Mouse (Mus musculus) adrenal gland, adult 18-20 months (tissue): ENCODE data around the gene B4galt5. TPM values are rescaled to one million over a fixed set of nuclear protein-coding genes. Genes with fewer than 3 reads are reported as not detected.
"Not testable (repeated sequence)": the region's sequence is repeated elsewhere in the genome, so short reads cannot be mapped to it uniquely, and the experiment has no call there.

Source experiments
- DNase-seq, 2 experiments: peaks; one replicate each; pipeline ENCODE4 v3.0.0; 2021 to 2022; ENCODE audit warnings: low spot score in 2 of 2
- long read RNA-seq, 2 experiments: library from polyadenylated mRNA; stranded (forward); transcript quantifications; one replicate each; pipeline ENCODE4 v2.0.0; 2021
- total RNA-seq, 2 experiments: library from RNA; stranded (reverse); gene quantifications; 1 replicate in 1 of 2; 2 replicates in 1 of 2; pipeline ENCODE4 v1.2.3; 2021

The B4galt5 gene
- total RNA-seq: 100 to 1,000 TPM in 1 of 2 experiments, 10 to 100 TPM in 1; 74.7 to 123 TPM
- long read RNA-seq, experiment 1, full-length matches to known transcripts: 13 of 36 reads
- long read RNA-seq, experiment 1, partial matches to known transcripts: 6 of 36 reads
- long read RNA-seq, experiment 1, other reads (novel, unspliced or antisense): 17 of 36 reads
- long read RNA-seq, experiment 2, full-length matches to known transcripts: 6 of 37 reads
- long read RNA-seq, experiment 2, partial matches to known transcripts: 6 of 37 reads
- long read RNA-seq, experiment 2, other reads (novel, unspliced or antisense): 25 of 37 reads

DNA sequence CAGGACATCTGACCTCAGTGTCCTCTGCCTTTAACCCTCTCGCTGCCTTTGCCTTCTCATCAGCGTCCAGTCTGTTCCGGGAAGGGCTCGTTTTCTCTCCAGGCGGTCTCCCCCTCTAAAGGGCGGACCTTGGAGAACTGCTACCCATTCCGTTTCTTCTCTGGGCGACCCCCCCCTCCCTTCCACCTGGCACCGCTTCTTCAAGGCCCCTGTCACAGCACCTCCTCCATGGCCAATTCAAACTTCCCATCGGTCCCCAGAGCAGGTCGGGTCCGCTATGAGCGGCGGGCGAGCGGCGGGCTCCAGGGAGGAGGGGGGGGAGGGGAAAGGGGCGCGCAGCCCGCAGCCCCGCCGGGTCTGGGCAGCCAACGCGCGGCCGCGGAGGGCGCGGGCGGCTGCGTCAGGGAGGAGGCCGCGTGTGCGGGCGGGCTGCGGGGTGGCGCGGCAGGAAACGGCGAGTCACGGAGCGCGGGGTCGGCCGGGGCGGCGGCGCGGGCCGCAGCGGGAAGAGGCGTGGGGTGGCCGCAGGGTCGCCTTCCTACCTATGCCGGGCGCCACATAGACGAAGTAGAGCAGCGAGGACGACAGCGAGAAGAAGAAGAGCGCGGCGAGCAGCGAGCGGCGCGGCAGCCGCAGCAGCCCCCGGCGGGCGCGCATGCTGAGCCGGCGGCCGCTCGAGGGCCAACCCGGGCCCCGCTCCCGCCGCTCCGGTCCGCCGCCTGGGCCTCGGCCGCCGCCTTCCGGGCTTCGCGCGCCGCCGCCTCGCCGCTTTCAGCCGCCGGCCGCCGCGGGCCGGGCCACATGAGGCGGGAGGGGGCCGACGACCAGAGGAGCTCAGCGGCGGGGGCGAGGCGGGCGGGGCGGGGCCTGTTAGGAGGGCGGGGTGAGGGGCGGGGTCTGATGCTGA, at the start of gene B4galt5:
TSS of gene B4galt5 (minus strand) at position 808 of the 907 bp plus-strand sequence.
- peak in 1 of 2 experiments; percentile 46 for DNase-seq

GRCm38 (mm10) chr2:167396420-167396819, 47.4 kb upstream of the B4galt5 start:
- DNase-seq: not testable (repeated sequence)

- DNase-seq: no peak
These were observed 45.4 kb upstream of the B4galt5 start for GRCm38 (mm10) chr2:167394426-167394825.

DNA sequence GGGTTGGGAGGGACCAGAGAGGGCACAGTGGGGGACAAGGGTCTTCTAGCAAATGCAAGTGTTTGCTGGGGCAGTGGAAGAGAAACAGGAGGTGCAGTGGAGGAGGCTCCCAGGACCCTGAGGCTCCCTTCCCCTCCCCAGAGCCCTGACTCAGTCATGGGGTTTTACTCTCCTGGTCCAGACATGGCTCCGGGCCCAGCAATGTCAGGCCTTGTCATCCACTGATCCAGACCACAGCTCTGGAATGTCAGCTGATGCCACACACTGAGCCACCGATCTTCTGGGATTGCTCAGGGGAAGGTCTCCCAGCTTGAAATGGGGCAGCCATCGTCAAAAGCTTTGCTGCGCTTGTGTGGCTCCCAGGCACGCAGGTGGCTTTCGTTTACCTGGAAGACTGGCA, 38.0 kb upstream of the B4galt5 start:
- DNase-seq: no peak

GRCm38 (mm10) chr2:167386456-167386855, 37.5 kb upstream of the B4galt5 start:
- DNase-seq: no peak

- DNase-seq: peak; percentile 81 to 89
These were observed 34.7 kb upstream of the B4galt5 start for GRCm38 (mm10) chr2:167383666-167384083.

DNA sequence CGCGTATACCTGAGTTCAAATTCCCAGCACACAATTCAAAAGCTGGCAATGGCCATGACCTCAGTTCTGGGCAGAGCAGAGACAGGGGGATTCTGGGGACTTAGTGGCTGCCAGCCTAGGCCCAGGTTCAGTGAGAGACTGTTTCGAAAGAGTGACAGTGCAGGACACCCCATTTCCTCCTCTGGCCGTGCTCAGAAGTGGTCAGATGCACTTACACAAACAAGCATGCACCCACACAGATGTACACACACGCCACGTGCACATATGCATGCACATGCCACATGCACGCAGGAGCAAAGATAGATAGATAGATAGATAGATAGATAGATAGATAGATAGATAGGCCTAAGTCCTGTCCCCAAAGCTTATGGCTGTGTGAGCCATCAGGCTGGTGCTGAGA, 33.4 kb upstream of the B4galt5 start:
- DNase-seq: no peak

- no peak for DNase-seq
These were observed 32.6 kb upstream of the B4galt5 start for GRCm38 (mm10) chr2:167381596-167381995.

GRCm38 (mm10) chr2:167380615-167381285, 31.8 kb upstream of the B4galt5 start:
- no peak for DNase-seq

DNA sequence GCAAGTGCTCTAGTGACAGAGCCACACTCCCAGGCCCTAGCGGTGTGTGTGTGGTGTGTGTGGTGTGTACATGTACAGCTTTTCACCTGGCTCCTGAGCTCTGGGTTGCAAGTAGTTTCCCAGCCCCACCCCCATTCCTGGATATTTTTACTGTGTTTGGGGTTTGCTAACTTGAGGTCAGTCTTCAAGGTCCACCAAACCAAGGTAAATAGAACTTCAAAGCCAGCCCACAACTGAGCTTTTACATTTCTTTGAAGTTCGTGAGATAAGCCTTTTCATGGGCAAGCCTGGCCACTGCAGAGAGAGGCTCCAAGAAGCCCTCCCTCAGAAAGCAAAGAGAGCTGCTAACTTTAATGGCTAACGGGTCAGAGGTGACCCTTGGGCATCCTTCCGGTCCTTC, 30.0 kb upstream of the B4galt5 start:
- no peak for DNase-seq

DNA sequence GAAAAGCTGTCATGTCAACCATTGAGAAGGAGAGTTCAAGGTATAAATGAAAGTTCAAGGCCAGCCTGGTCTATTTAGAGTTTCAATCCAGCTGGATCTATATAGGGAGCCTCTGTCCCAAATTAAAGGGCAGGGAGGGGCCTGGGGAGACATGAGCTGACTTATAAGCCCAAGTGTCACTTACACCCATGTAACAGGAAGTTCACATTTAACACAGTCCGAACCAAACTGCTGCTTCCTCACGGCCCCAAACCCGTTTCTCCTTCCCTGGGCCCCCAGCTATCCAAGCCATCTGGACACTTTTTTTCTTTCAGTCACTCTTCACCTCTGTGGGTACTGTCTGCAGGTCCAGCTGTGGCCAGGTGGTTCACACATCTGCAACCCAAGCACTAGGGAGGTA, 28.7 kb upstream of the B4galt5 start:
- no peak for DNase-seq

DNA sequence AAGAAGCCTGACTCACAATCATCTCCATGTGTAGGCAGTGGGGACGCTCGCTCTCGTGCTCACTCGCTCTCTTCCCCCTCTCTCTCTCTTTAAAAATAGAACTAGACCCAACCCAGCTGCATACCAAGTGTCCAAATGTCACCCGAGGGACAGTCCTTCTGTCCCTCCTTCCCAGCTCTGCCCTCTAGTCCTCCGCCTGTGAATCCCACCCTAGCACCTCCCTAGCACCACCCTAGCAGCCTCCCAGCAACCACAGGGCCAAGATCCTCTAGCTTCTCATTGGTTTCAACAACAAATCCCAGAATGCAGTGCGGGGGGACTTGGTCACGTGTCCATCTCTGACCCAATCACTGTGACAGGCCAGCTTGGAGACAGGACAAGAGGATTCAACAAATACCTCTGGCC, 27.2 kb upstream of the B4galt5 start:
- no peak for DNase-seq

DNA sequence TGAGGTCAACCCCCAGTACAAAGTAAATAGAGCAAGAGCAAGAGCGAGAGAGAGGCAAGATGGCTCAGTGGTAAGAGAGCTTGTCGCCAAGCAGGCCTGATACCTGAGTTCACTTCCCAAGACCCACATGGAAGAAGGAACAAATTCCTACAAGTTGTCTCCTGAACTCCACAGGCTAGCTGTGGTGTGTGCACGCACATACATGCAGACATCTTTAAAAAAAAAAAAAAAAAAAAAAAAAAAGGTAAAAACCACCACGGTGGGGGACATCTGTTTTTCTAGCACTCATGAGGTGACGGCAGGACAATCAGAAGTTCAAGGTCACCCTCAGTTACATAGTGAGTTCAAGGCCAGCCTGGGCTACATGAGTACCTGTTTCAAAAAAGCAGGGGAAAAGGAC, 26.7 kb upstream of the B4galt5 start:
- no peak for DNase-seq

DNA sequence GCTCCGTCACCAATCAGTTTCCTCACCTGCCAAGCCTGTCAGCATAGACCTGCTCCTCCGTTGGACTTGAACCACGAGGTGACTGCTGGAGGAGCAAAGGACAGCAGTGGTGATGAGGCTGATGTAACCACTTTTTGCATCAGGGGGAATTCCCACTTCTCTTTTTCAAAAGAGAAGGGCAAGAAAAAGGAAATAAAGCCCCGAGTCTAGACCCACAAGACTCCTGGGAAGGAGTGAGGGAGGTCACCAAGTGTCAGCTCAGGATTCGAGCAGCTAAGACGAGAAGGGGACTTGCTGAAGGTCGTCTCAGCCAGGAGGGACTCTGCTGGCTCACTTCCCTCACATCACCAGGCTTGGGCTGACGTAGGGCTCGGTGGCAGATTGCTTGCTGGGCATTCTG, 26.2 kb upstream of the B4galt5 start:
- DNase-seq: no peak

DNA sequence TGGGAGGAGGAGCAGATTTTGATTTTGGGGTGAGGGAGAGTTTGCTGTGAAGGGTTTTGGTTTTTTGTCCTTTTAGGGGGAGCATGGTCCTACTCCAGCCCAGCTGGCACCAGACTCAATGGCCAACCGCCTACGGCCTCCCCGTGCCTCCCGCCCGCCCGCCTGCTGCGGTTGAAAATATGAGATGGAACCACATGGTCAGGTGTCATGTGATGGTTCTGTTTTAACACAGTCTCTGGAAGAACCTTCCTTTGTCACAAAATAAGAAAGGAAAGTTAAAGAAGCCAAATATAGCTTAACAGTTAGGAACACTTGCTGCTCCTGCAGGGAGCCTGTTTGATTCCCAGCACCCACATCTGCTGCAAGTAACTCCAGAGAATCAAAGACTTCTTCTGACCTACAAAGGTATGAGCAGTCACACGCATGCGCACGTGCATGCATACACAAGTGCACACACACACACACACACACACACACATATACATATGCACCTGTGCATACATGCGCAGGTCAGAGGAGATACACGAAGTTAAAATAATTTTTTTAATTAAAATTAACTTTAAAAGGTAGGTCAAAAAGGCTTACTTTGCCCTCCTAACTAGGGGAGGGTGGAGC, 25.3 kb upstream of the B4galt5 start:
- no peak for DNase-seq

DNA sequence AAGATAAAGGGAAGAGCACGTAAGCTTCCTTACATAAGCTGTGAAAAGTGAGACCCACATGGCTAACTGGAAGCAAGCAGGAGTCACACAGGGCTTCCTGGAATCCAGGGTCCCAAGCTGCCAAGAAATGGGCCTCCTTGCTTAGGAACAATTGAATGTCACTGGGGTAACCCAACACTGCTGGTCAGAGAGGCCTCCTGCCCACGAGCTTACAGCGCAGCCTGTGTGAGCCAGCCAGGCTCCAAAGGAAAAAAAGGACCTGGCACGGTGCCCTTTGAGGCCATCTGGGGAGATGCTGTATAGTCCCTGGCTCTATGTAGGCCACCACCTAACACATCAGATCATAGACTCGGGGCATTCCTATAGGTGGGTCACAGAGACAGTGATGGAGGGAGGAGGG, 24.3 kb upstream of the B4galt5 start:
- DNase-seq: no peak

- no peak for DNase-seq
These were observed 22.5 kb upstream of the B4galt5 start for GRCm38 (mm10) chr2:167371506-167371905.

DNA sequence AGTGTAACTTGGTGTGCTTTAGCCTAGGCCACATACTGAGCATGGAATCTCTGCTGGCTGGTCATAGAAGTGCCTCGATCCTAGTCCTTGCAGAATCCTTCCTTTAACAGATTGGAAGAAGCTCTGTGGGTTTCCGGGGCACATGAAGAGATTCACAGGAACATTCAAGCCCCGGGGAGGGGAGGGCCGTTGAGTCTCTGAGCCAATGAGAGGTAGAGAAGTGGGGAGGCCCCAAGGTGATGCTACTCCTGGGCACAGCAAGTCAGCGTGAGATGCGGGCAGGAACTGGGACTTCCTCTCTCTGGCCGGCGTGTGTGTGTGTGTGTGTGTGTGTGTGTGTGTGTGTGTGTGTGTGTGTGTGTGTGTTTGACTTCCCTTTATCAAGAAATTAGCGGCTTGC, 19.3 kb upstream of the B4galt5 start:
- DNase-seq: no peak

DNA sequence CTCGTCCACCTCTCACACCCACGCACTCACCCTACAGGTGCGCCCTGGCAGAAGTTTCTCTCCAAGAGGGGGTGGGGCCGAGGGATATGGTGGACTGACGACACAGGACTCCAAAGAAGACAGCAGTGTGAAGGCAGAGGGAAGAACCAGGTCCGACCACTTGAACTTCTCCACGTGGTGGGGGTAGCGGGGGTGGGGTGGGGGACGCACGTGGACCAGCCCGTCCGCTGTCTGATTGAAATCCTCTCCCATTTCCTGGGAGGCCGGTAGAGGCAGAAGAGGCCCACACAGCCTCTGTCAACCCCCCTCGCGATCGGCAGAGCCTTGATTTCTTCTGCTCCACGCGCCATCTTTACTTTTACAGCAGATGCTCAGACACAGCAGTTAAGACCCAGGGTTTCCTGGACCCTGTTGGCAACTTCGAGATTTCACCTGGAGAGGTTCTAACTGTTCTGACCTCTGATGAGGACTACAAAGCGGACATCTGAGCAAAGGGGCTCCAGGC, 18.8 kb upstream of the B4galt5 start:
- DNase-seq: no peak

DNA sequence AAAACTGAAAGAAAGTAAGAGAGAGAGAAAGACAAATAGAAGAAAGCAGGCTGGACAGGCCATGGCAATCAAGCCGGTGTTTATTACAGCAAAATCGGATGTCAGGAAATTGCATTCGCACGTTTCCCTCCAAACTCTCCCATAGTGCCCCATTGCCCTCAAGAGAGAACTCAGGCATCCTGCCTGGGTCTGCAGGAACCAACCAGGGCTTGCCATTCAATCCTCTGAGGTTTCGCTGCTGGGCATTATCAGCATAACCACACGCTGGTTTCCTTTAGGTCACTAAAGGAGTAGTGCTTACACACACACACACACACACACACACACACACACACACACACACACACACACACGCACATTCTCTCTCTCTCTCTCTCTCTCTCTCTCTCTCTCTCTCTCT, 18.3 kb upstream of the B4galt5 start:
- no peak for DNase-seq

DNA sequence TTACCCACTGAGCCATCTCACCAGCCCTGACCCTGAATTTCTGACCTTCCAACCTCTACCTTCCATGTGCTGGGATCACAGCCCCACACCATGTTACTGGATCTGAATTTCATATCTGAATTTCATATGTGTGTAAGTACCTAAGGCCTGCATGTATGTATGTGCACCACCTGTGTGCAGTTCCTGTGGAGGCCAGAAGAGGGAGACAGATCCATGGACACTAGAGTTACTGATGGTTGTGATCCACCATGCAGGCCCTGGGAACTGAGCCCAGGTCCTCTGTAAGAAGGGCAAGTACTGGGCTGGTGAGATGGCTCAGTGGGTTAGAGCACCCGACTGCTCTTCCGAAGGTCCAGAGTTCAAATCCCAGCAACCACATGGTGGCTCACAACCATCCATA, 16.1 kb upstream of the B4galt5 start:
- DNase-seq: no peak
